Mouse (Mus musculus) G1E (cell line): ENCODE results near the gene Dnajc14.

Source experiments
- CTCF ChIP-seq: IDR thresholded peaks from 2 replicates; pipeline ENCODE4 v1.5.1; 2012; ENCODE audit warnings: low read depth, low read length, inconsistent platforms, mixed read lengths
- GATA1 ChIP-seq: IDR thresholded peaks from 2 replicates; pipeline ENCODE4 v1.6.1; 2012; ENCODE audit warnings: borderline replicate concordance, low read length, inconsistent platforms, mixed read lengths
- TAL1 ChIP-seq: conservative IDR thresholded peaks from 2 replicates; pipeline ENCODE4 v1.6.1; 2012; ENCODE audit warnings: low read depth, low read length, inconsistent platforms, mixed read lengths

DNA sequence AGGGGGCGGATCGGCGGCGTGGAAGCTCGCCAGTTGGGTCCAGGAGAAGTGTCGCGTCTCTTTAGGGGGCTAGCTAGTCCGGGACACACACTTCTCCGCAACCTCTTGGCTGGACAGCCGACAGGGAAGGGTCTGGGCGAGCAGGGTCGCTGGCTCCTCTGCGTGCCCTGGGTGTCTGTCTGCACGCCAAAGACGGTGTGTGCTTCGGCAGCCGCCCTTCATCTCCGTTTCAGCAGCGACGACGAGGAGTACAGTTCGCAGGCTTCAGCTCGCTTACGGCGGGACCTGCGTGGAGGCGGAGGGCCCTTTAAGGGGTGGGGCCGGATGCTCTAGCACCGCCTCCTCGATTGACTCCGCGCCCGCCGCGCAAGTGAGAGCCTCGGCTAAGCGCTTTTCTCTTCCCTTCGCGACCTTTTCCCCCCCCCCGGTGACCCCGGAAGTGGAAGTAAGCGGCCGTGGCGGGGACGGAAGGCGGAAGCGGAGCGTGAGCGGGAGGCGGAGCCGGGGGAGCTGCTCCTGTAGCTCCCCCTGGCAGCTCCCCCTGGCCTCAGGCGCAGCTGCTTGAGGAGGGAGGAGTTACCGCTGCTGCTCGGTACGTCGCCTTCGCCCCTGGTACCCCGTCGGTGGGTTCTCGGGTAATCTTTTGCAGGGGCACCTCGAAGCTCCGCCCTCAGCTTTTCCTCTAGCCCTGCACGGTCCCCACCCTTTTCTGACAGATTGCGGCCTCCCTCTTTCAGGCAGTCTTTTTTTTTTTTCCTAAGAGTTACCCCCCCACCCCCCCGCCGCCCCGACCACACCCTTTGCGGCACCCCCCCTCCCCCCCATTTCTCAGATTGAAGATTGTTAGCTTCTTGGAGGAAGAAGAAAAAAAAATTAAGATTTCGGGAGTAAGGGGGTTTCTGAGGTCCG, 1.5 kb downstream of the Dnajc14 start:
- TF ChIP-seq CTCF (no peak), TAL1 (no peak), GATA1 (no peak)
